Mouse (Mus musculus): ENCODE measurements around the gene Cdh23. TPM values are rescaled to one million over a fixed set of nuclear protein-coding genes. Genes with fewer than 3 reads are reported as not detected.
"Not testable (repeated sequence)": the region's sequence is repeated elsewhere in the genome, so short reads cannot be mapped to it uniquely, and the experiment has no call there.

The Cdh23 gene
- total RNA-seq (2014; fragmentation: Nextera tagmentation) (not detected in 2 replicates), total RNA-seq (2017) (under 0.01 and 0.05 TPM in 2 replicates), polyA plus RNA-seq (2012) (not detected in 2 replicates)

DNA sequence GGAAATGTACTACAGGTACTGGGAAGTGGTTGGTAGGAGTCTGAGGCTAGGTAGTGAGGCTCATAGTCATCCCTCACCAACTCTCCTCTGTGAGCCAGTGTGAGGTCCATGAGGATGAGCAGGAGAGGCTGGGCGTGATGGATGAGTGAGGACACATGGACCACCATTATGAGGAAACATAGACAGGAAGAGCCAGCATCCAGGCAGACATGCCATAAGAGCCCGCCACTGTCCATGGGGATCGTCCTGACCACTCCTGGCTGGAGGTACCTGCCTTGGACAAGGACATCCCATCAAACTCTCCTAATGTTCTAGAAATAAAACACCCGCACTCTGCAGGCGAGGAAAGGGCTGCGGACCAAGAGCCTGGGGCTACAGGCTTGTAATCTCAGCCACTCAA lies at the start of gene Cdh23:
Cdh23 (minus strand) TSS at position 101 of the 400 bp plus-strand sequence.
- ATAC-seq (ENCODE audit: extremely low read depth, insufficient number of reproducible peaks, low FRiP score, poor library complexity, severe bottlenecking) (no peak), DNase-seq (ENCODE audit: low spot score) (no peak)
- no peaks in the 10 kb centered on the region for H3K27me3 ChIP-seq (ENCODE audit: insufficient read depth, low read length)
- H3K4me3 ChIP-seq (ENCODE audit: low read depth, low read length) = no peak within 1 kb of the TSS
- no peaks in the 10 kb centered on the region for H3K4me1 ChIP-seq (ENCODE audit: insufficient read depth, low read depth, low read length)
- peaks cover 36% of the 10 kb centered on the region for H3K9me3 ChIP-seq (replicated peaks)
- H3K36me3 ChIP-seq (replicated peaks) = no peaks in the 10 kb centered on the region
- TF ChIP-seq TAL1 (conservative IDR thresholded peaks at IDR 0.05; ENCODE audit: low read depth, low read length) (no peak), GATA1 (IDR thresholded peaks at IDR 0.05; ENCODE audit: borderline replicate concordance, low read length) (no peak), POLR2AphosphoS5 (IDR thresholded peaks at IDR 0.05; ENCODE audit: insufficient replicate concordance, low read depth, low read length) (no peak), CTCF (IDR thresholded peaks at IDR 0.05; ENCODE audit: low read depth, low read length) (no peak), GATA2 (IDR thresholded peaks at IDR 0.05; ENCODE audit: borderline replicate concordance, low read depth, low read length) (no peak)

DNA sequence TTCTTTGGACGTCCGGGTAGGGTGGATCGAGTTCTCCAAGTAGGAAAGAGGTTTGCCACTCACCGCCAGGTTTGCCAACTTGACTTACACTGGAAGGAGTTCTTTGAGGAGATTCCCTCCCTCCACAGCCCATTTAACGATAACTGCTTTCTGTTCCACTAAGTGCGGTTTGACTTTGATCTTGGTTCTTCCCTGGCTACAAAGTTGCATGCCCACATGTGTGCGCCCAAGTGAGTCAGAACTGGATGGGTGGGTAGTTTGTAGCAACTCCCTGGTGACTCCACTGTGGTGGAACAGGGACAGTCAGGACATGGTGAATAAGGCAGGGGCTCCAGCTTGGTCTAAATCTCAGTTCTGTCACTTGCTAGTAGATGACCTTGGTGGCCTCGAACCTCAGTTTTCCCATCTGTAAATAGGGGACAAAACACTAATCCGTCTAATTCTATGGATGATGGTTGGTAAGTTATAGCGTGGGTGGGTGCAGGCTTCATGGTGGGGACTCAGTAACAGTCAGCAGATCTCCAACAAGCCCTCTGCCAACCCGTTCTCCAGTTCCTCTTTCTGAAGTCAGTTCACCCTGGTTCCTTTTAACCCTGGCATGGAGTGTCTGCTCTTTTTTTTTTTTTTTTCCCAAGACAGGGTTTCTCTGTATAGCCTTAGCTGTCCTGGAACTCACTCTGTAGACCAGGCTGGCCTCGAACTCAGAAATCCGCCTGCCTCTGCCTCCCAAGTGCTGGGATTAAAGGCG lies 48.4 kb upstream of the Cdh23 start:
- ATAC-seq (ENCODE audit: extremely low read depth, insufficient number of reproducible peaks, low FRiP score, poor library complexity, severe bottlenecking) = no peak
- no peaks in the 10 kb centered on the region for H3K4me1 ChIP-seq (ENCODE audit: insufficient read depth, low read depth, low read length)

DNA sequence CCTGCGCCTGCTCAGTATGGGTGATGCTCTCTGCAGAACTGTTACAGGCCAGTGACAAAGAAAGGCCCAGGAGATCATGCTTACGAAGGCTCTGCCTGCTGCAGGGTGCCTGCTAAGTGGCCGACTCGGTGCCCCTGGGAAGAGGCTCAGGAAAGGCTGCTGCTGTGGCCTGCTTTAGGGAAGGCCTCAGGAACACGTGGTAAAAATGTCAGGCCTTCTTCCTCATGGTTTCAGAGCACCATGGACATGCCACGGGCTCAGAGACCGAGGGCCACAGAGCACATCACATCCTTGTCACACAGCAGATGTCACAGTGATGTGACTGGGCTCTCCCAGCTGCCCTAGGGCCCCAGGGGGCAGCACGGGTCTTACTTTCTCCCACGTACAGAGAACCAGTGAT lies 47.4 kb upstream of the Cdh23 start:
- Histone ChIP-seq H3K36me3 (replicated peaks) (peaks cover 33% of the 10 kb centered on the region), H3K4me3 (ENCODE audit: low read depth, low read length) (no peak overlapping the region), H3K27me3 (ENCODE audit: insufficient read depth, low read length) (no peaks in the 10 kb centered on the region), H3K4me1 (ENCODE audit: insufficient read depth, low read depth, low read length) (no peaks in the 10 kb centered on the region), H3K9me3 (replicated peaks) (no peaks in the 10 kb centered on the region)
- no peak for TF ChIP-seq GATA1 (IDR thresholded peaks at IDR 0.05; ENCODE audit: borderline replicate concordance, low read length)
- DNase-seq (ENCODE audit: low spot score) (no peak), ATAC-seq (ENCODE audit: extremely low read depth, insufficient number of reproducible peaks, low FRiP score, poor library complexity, severe bottlenecking) (no peak)

More for the DNA sequence above, 48.4 kb upstream of the Cdh23 start:
- H3K4me3 ChIP-seq (ENCODE audit: low read depth, low read length) = no peak overlapping the region
- no peaks in the 10 kb centered on the region for H3K9me3 ChIP-seq (replicated peaks)
- TF ChIP-seq POLR2AphosphoS5 (IDR thresholded peaks at IDR 0.05; ENCODE audit: insufficient replicate concordance, low read depth, low read length) (no peak), GATA2 (IDR thresholded peaks at IDR 0.05; ENCODE audit: borderline replicate concordance, low read depth, low read length) (no peak), GATA1 (IDR thresholded peaks at IDR 0.05; ENCODE audit: borderline replicate concordance, low read length) (no peak), TAL1 (conservative IDR thresholded peaks at IDR 0.05; ENCODE audit: low read depth, low read length) (no peak), CTCF (IDR thresholded peaks at IDR 0.05; ENCODE audit: low read depth, low read length) (no peak)
- DNase-seq (ENCODE audit: low spot score) = no peak
- no peaks in the 10 kb centered on the region for H3K27me3 ChIP-seq (ENCODE audit: insufficient read depth, low read length)
- peaks cover 38% of the 10 kb centered on the region for H3K36me3 ChIP-seq (replicated peaks)

DNA sequence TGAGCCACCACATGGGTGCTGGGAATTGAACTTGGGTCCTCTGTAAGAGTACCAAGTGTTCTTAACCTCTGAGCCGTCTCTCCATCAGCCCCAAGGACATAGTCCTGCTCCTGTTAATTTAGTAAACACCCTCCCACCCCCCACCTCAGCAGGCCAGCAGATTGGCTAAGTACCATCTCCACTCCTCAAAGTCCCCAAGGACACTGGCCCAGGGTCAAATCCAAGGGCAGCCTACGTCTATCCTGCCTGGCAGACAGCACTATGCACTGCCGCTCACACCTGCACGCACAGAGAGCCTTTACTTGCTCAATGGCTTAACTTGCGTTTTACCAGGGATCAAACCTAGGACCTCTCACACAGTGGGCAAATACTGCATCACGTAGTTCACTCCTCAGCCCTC lies 46.7 kb upstream of the Cdh23 start:
- no peak for DNase-seq (ENCODE audit: low spot score)
- ATAC-seq (ENCODE audit: extremely low read depth, insufficient number of reproducible peaks, low FRiP score, poor library complexity, severe bottlenecking) = no peak
- H3K4me1 ChIP-seq (ENCODE audit: insufficient read depth, low read depth, low read length) = no peaks in the 10 kb centered on the region

DNA sequence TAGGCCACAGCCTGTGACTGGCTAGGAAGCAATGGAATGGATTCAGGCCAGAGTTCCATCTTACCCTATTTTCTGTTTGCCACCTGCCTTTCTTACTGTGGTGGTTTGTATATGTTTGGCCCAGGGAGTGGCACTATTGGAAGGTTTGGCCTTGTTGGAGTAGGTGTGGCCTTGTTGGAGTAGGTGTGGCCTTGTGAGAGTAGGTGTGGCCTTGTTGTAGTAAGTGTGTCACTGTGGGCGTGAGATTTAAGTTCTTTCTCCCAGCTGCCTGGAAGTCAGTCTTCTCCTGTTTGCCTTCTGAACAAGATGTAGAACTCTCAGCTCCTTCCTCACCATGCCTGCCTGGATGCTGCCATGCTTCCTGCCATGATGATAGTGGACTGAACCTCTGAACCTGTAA lies 46.0 kb upstream of the Cdh23 start:
- H3K4me3 ChIP-seq (ENCODE audit: low read depth, low read length); DNase-seq (ENCODE audit: low spot score); H3K9me3 ChIP-seq (replicated peaks); ATAC-seq (ENCODE audit: extremely low read depth, insufficient number of reproducible peaks, low FRiP score, poor library complexity, severe bottlenecking); H3K4me1 ChIP-seq (ENCODE audit: insufficient read depth, low read depth, low read length); H3K27me3 ChIP-seq (ENCODE audit: insufficient read depth, low read length): not testable (repeated sequence)
- H3K36me3 ChIP-seq (replicated peaks) = peaks cover 22% of the 10 kb centered on the region

More for the DNA sequence above, 46.7 kb upstream of the Cdh23 start:
- no peak overlapping the region for H3K4me3 ChIP-seq (ENCODE audit: low read depth, low read length)
- TF ChIP-seq POLR2AphosphoS5 (IDR thresholded peaks at IDR 0.05; ENCODE audit: insufficient replicate concordance, low read depth, low read length) (no peak), TAL1 (conservative IDR thresholded peaks at IDR 0.05; ENCODE audit: low read depth, low read length) (no peak), CTCF (IDR thresholded peaks at IDR 0.05; ENCODE audit: low read depth, low read length) (no peak), GATA1 (IDR thresholded peaks at IDR 0.05; ENCODE audit: borderline replicate concordance, low read length) (no peak), GATA2 (IDR thresholded peaks at IDR 0.05; ENCODE audit: borderline replicate concordance, low read depth, low read length) (no peak)
- H3K27me3 ChIP-seq (ENCODE audit: insufficient read depth, low read length) = no peaks in the 10 kb centered on the region
- peaks cover 26% of the 10 kb centered on the region for H3K36me3 ChIP-seq (replicated peaks)
- no peaks in the 10 kb centered on the region for H3K9me3 ChIP-seq (replicated peaks)

DNA sequence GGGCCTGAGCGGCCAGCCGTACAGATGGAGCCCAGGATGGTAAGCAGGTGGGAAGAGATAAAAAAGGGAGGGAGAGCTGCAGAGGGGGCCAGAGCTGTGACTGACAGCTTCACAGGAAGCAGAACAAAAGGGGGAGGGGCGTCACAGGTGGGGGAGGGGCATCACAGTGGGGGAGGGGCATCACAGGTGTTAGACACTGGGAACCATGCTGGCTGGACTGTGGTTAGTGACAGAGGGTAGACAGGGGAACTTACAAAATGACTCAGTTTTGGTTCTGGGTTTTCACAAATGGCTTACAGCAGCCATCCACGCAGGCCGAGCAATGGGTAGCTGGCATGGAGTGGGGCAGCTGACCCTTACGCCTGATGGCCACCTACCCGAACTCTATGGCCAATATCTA lies 45.1 kb upstream of the Cdh23 start:
- Histone ChIP-seq H3K27me3 (ENCODE audit: insufficient read depth, low read length) (no peaks in the 10 kb centered on the region), H3K4me1 (ENCODE audit: insufficient read depth, low read depth, low read length) (no peaks in the 10 kb centered on the region), H3K9me3 (replicated peaks) (no peaks in the 10 kb centered on the region), H3K36me3 (replicated peaks) (peaks cover 23% of the 10 kb centered on the region), H3K4me3 (ENCODE audit: low read depth, low read length) (no peak overlapping the region)
- no peak for TF ChIP-seq CTCF (IDR thresholded peaks at IDR 0.05; ENCODE audit: low read depth, low read length)
- TF ChIP-seq GATA2 (IDR thresholded peaks at IDR 0.05; ENCODE audit: borderline replicate concordance, low read depth, low read length) = no peak
- TF ChIP-seq GATA1 (IDR thresholded peaks at IDR 0.05; ENCODE audit: borderline replicate concordance, low read length) = no peak
- no peak for TF ChIP-seq TAL1 (conservative IDR thresholded peaks at IDR 0.05; ENCODE audit: low read depth, low read length)
- TF ChIP-seq POLR2AphosphoS5 (IDR thresholded peaks at IDR 0.05; ENCODE audit: insufficient replicate concordance, low read depth, low read length) = no peak
- ATAC-seq (ENCODE audit: extremely low read depth, insufficient number of reproducible peaks, low FRiP score, poor library complexity, severe bottlenecking) = no peak
- DNase-seq (ENCODE audit: low spot score) = no peak

Data from G1E (cell line).